Comparison of ENCODE assay signal across 8 mouse cellular contexts in genomic region chr1:59237614-59238211, GRCm38 (mm10). TPM values are rescaled to one million over a fixed set of nuclear protein-coding genes. Genes with fewer than 3 reads are reported as not detected.
DNase-seq lines count a peak whose midpoint lies in the region; ATAC-seq and TF ChIP-seq lines count a peak whose summit lies in the region.

No protein-coding gene starts in this region.

- no peaks in the 10 kb centered on the region for H3K36me3 ChIP-seq in heart, embryonic 13.5 days
- H3K36me3 ChIP-seq in kidney, postnatal 0 days (ENCODE audit: insufficient read depth, low read length): no peaks in the 10 kb centered on the region
- H3K36me3 ChIP-seq in liver, adult 2 months (ENCODE audit: control insufficient read depth, insufficient read depth, low read length): no peaks in the 10 kb centered on the region

- H3K9me3 ChIP-seq in heart, embryonic 13.5 days: no peaks in the 10 kb centered on the region
- no peaks in the 10 kb centered on the region for H3K9me3 ChIP-seq in kidney, postnatal 0 days (replicated peaks; ENCODE audit: low read length)

- TF ChIP-seq CTCF in kidney, postnatal 0 days (IDR thresholded peaks at IDR 0.05; ENCODE audit: low read depth): peak; percentile 88
- peak; percentile 68 for TF ChIP-seq CTCF in liver, adult 2 months (IDR thresholded peaks at IDR 0.05; ENCODE audit: low read depth, low read length)

- H3K4me2 ChIP-seq in heart, embryonic 13.5 days: peak overlapping the region; percentile 89
- H3K4me2 ChIP-seq in kidney, postnatal 0 days (ENCODE audit: low read length): peak overlapping the region; percentile 70

- H3K27me3 ChIP-seq in heart, embryonic 13.5 days (replicated peaks): no peaks in the 10 kb centered on the region
- H3K27me3 ChIP-seq in kidney, postnatal 0 days (ENCODE audit: insufficient read depth, low read length): no peaks in the 10 kb centered on the region
- H3K27me3 ChIP-seq in liver, adult 2 months (ENCODE audit: control insufficient read depth, insufficient read depth, low read length): no peaks in the 10 kb centered on the region

- peak overlapping the region; percentile 73 for H3K4me3 ChIP-seq in brown adipose tissue, adult 24 weeks (ENCODE audit: insufficient read depth, low read depth, low read length)
- peak overlapping the region; percentile 72 for H3K4me3 ChIP-seq in heart, embryonic 13.5 days
- H3K4me3 ChIP-seq in kidney, postnatal 0 days (replicated peaks; ENCODE audit: low read depth, low read length): peak overlapping the region; percentile 68
- peak overlapping the region; percentile 60 for H3K4me3 ChIP-seq in liver, adult 2 months (ENCODE audit: insufficient read depth, low read depth, low read length)

- no peak for TF ChIP-seq POLR2A in liver, adult 2 months (IDR thresholded peaks at IDR 0.05; ENCODE audit: extremely low read depth, insufficient read depth, low read length)

- H3K27ac ChIP-seq in brown adipose tissue, adult 24 weeks (replicated peaks; ENCODE audit: low read depth, low read length): peak overlapping the region; percentile 56
- H3K27ac ChIP-seq in heart, embryonic 13.5 days (replicated peaks): peak overlapping the region; percentile 66
- peak overlapping the region; percentile 43 for H3K27ac ChIP-seq in kidney, postnatal 0 days
- H3K27ac ChIP-seq in liver, adult 2 months (replicated peaks; ENCODE audit: insufficient read depth, low read depth, low read length): peak overlapping the region; percentile 20

- H3K79me2 ChIP-seq in liver, adult 2 months (ENCODE audit: control insufficient read depth, insufficient read depth, low read length): peaks cover 21% of the 10 kb centered on the region

- ATAC-seq in erythroid progenitor cell, adult 5-6 weeks (replicated peaks; ENCODE audit: low FRiP score, poor library complexity, severe bottlenecking): peak; percentile 80
- ATAC-seq in heart, embryonic 13.5 days (ENCODE audit: extremely low read depth, insufficient number of reproducible peaks, low FRiP score, low TSS enrichment): no peak
- ATAC-seq in kidney, postnatal 0 days (replicated peaks; ENCODE audit: low FRiP score, low read depth): peak; percentile 50
- ATAC-seq in monocyte, adult 5-6 weeks (replicated peaks; ENCODE audit: insufficient number of reproducible peaks, low FRiP score, low TSS enrichment, poor library complexity, severe bottlenecking): peak; percentile 60

- no peaks in the 10 kb centered on the region for H3K4me1 ChIP-seq in brown adipose tissue, adult 24 weeks (ENCODE audit: control insufficient read depth, insufficient read depth, insufficient read length, low read length)
- H3K4me1 ChIP-seq in heart, embryonic 13.5 days: peaks cover 6% of the 10 kb centered on the region
- H3K4me1 ChIP-seq in kidney, postnatal 0 days (replicated peaks; ENCODE audit: insufficient read depth, low read length): no peaks in the 10 kb centered on the region
- H3K4me1 ChIP-seq in liver, adult 2 months (ENCODE audit: control insufficient read depth, insufficient read depth, low read length): peaks cover 13% of the 10 kb centered on the region

- 1% methylated on average over 19 of the region's 19 CpGs for WGBS in heart, embryonic 13.5 days
- WGBS in kidney, postnatal 0 days: under 1% methylated on average over 19 of the region's 19 CpGs
- WGBS in liver, adult 2 months: under 1% methylated on average over 19 of the region's 19 CpGs

- peak; percentile 82 for DNase-seq in CD4-positive, CD25-positive, alpha-beta regulatory T cell, adult 2 months (ENCODE audit: low read depth, low spot score)
- DNase-seq in kidney, postnatal 0 days (ENCODE audit: low spot score): peak; percentile 88
- peak; percentile 77 for DNase-seq in liver, adult 2 months (ENCODE audit: extremely low read depth, low read depth, low spot score)
- peak; percentile 63 to 73 for DNase-seq in spleen, postnatal 36 days (ENCODE audit: low spot score in 2 of 2)

- H3K9ac ChIP-seq in heart, embryonic 13.5 days: peak overlapping the region; percentile 79
- peak overlapping the region; percentile 47 for H3K9ac ChIP-seq in kidney, postnatal 0 days (ENCODE audit: low read depth, low read length)
- peak overlapping the region; percentile 58 for H3K9ac ChIP-seq in liver, adult 2 months (ENCODE audit: low read depth, low read length)

RNA-seq across cellular contexts. Expression of gene Als2, which starts 0.7 kb away (rescaled TPM):
- polyA plus RNA-seq in brown adipose tissue, adult 24 weeks (2012; ENCODE audit: insufficient read depth, insufficient read length, missing spikeins): 5.2 and 5.4 TPM in 2 replicates
- 11.9 and 15.1 TPM in 2 replicates for total RNA-seq in erythroid progenitor cell, adult 5-6 weeks (2015; ENCODE audit: low replicate concordance)
- total RNA-seq in erythroid progenitor cell, adult 5-6 weeks (2017; ENCODE audit: low replicate concordance): 20.6 and 22.1 TPM in 2 replicates
- 7.1 TPM in 2 replicates for polyA plus RNA-seq in heart, embryonic 13.5 days (2015; fragmentation: Nextera tagmentation; extraction: Ambion mirVana)
- 6.0 and 7.3 TPM in 2 replicates for polyA plus RNA-seq in kidney, postnatal 0 days (2015; fragmentation: Nextera tagmentation; extraction: Ambion mirVana)
- total RNA-seq in liver, adult 2 months (2014; rRNA removed): 34.2 and 42.8 TPM in 2 replicates
- 20.2 TPM in 2 replicates for polyA plus RNA-seq in liver, adult 2 months (2012; rRNA removed)
- 10.4 to 16.2 TPM (median 12.3 TPM) in 3 replicates for total RNA-seq in monocyte, adult 5-6 weeks (2017)

RNA-seq across cellular contexts. Expression of gene Cdk15, which starts 19.0 kb away (rescaled TPM):
- not detected in 2 replicates for polyA plus RNA-seq in brown adipose tissue, adult 24 weeks (2012; ENCODE audit: insufficient read depth, insufficient read length, missing spikeins)
- total RNA-seq in erythroid progenitor cell, adult 5-6 weeks (2015; ENCODE audit: low replicate concordance): not detected in 2 replicates
- not detected in 2 replicates for total RNA-seq in erythroid progenitor cell, adult 5-6 weeks (2017; ENCODE audit: low replicate concordance)
- 0.37 TPM in 1 of 2 replicates, not detected in the other for polyA plus RNA-seq in heart, embryonic 13.5 days (2015; fragmentation: Nextera tagmentation; extraction: Ambion mirVana)
- polyA plus RNA-seq in kidney, postnatal 0 days (2015; fragmentation: Nextera tagmentation; extraction: Ambion mirVana): 0.84 and 0.89 TPM in 2 replicates
- total RNA-seq in liver, adult 2 months (2014; rRNA removed): not detected in 2 replicates
- not detected in 2 replicates for polyA plus RNA-seq in liver, adult 2 months (2012; rRNA removed)
- 0.21 TPM in 1 of 3 replicates, not detected in the others for total RNA-seq in monocyte, adult 5-6 weeks (2017)
